In the genomic region with DNA sequence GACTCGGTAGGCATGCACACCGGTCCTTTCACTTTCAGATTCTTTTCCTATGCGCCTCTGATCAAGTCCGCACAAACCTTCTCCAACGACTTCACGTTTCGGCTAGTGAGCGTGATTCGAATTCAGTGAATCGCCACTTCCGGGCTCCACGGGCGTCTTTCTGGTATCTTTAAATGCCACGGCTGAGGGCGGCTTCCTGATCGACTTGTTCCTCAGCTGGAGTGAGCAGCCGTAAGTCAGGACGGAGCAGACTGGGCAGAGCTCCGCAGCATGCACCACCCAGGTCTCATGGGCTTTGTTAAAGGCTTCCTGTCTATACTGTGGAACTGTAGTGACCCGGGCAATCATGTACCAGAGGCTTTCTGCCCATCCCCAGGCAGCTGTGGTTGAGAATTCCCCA, we compare ENCODE assay signal across 8 mouse cellular contexts. TPM values are rescaled to one million over a fixed set of nuclear protein-coding genes. Genes with fewer than 3 reads are reported as not detected.
DNase-seq lines count a peak whose midpoint lies in the region; ATAC-seq lines count a peak whose summit lies in the region.

No protein-coding gene starts in this region.

- H3K4me1 ChIP-seq in erythroblast, embryonic 14.5 days (ENCODE audit: control insufficient read depth) = peaks cover 8% of the 10 kb centered on the region

- DNase-seq in CD4-positive, CD25-positive, alpha-beta regulatory T cell, adult 2 months (ENCODE audit: low read depth, low spot score) = peak; percentile 78
- peak; percentile 15 for DNase-seq in liver
- no peak for DNase-seq in cerebellum, postnatal 10 days
- no peak for DNase-seq in embryo, embryonic 10.5 days (ENCODE audit: low spot score)
- DNase-seq in frontal cortex, postnatal 25 days (ENCODE audit: low spot score in 2 of 2) = no peak

- H3K4me3 ChIP-seq in erythroblast, embryonic 14.5 days (replicated peaks) = peak overlapping the region; percentile 51

- ATAC-seq in erythroblast, adult 5-6 weeks (replicated peaks; ENCODE audit: low FRiP score, poor library complexity, severe bottlenecking) = no peak
- peak; percentile 66 for ATAC-seq in megakaryocyte-erythroid progenitor cell, adult 5-6 weeks (replicated peaks; ENCODE audit: low FRiP score, low TSS enrichment, poor library complexity, severe bottlenecking)

- H3K27me3 ChIP-seq in erythroblast, embryonic 14.5 days (ENCODE audit: control insufficient read depth) = no peaks in the 10 kb centered on the region

- peaks cover 8% of the 10 kb centered on the region for H3K9me3 ChIP-seq in erythroblast, embryonic 14.5 days (ENCODE audit: control insufficient read depth, low read length)

- H3K36me3 ChIP-seq in erythroblast, embryonic 14.5 days (ENCODE audit: control insufficient read depth) = no peaks in the 10 kb centered on the region

RNA-seq across cellular contexts. Expression of a gene that starts 23.5 kb away (rescaled TPM):
- not detected in 2 replicates for polyA plus RNA-seq in erythroblast, embryonic 14.5 days (2012)
- 52.9 and 77.0 TPM in 2 replicates for total RNA-seq in erythroblast, adult 5-6 weeks (2015; ENCODE audit: low replicate concordance)
- 10.2 and 19.8 TPM in 2 replicates for total RNA-seq in erythroblast, adult 5-6 weeks (2017; ENCODE audit: low replicate concordance)
- 8.3 and 8.9 TPM in 2 replicates for total RNA-seq in megakaryocyte-erythroid progenitor cell, adult 5-6 weeks (2014; fragmentation: Nextera tagmentation)
- 0.19 and 0.66 TPM in 2 replicates for total RNA-seq in megakaryocyte-erythroid progenitor cell, adult 5-6 weeks (2017)

Comparison
In these comparisons a context has a peak if more than half of its experiments do, and no peak if none do; other contexts are left out.
1. DNase-seq: peak in CD4-positive, CD25-positive, alpha-beta regulatory T cell, adult 2 months (single experiment) and liver (single experiment); none in cerebellum, postnatal 10 days (0 of 2), embryo, embryonic 10.5 days (single experiment) and frontal cortex, postnatal 25 days (0 of 2).